Mouse (Mus musculus) liver, adult 2 months (tissue): ENCODE measurements around the gene Sox13.

Source experiments
- CTCF ChIP-seq: fragments of 200-500 bp; IDR thresholded peaks from 2 replicates; pipeline ENCODE4 v1.5.1; 2011; ENCODE audit warnings: low read depth, low read length, control low read depth
- POLR2A ChIP-seq: fragments of 200-500 bp; IDR thresholded peaks from 2 replicates; pipeline ENCODE4 v1.6.1; 2011; ENCODE audit warnings: low read length, control low read depth; ENCODE audit not compliant: insufficient read depth; ENCODE audit errors: extremely low read depth

DNA sequence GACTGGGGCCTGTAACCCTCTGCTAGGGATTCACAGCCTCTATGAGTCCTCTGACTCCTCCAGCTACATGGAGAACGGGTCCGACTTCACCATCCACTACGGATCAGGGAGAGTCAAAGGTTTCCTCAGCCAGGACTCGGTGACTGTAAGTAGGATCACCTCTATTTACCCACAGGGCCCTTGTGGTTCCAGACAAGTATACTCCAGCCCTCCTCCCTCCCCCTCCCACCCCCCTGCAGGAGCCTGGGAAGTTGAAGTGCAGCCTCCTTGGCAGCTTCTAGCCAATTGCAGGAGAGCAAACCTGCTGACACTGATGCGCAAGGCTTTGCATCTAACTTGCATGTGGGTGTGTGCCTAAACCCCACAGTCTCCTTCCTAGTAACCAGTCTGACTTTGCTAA is 68.7 kb downstream of the Sox13 start:
- TF ChIP-seq POLR2A (no peak), CTCF (no peak)
